Mouse (Mus musculus): ENCODE measurements around the gene Olfr569.

Gene Olfr569

DNA sequence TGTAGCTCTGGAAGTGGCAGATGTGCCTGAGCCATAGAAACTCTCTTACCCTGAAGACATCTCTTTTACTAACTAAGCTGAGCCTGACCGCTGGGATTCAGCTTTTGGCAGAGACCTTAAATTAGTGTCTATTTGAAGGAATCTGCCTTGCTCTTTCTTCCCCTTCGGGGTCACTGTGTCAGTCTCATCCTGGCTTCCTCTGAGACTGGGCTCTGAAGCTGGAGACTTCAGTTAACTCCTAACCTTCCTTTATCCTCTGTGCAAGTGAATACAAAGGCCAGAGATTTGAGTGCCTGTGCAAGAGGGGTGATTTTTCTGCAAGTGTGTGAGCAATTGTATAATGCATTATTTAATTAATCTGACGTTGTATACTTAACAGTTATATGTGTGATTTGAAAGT is at the start of gene Olfr569:
Gene Olfr569 (minus strand): TSS at position 101 of the 400 bp plus-strand sequence.
- DNase-seq (ENCODE audit: low spot score), result no peak

DNA sequence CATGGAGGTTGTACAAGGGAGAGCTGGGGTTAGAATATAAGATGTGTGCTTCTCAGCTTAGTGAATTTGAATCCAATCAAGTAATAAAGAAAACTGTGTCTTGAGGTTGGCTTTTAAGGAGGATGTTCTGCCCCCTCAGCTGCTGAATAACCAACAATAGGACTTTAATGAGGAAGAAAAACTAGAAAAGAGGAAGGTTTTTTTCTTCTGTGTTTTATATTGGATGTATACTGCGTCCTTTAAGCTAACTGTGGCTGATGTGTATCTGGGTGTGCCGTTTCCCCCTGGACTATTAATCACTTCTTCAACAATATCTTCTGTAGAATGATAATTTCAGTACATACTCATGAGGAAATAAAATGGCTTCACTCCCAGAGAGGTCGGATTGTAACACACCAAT is 36.4 kb upstream of the Olfr569 start:
- DNase-seq (ENCODE audit: low spot score), result no peak

- no peak for DNase-seq (ENCODE audit: low spot score)
These were observed 33.4 kb upstream of the Olfr569 start, which contains the start of gene Olfr572 for GRCm38 (mm10) chr7:102924109-102924508. Olfr572 (plus strand) TSS chr7:102924409.

DNA sequence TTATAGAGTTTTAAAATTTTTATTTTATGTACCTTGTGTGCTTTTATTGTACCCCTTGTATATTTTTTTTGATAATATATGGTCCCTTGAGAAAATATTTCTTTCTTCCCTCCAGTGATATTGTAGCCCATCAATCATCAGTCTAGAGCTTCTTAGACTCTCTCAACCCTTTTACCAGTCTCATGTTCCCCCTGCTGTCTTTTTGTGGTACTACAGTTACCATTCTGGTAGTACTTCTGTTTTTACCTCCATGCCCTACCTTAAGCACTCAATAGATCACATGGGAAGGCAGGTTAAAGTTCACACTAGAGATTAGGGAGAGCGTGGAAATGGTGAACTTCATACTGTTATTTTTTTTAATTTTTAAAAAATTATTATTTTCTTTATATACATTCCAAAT is 28.9 kb upstream of the Olfr569 start:
- no peak for DNase-seq (ENCODE audit: low spot score)

- DNase-seq (ENCODE audit: low spot score), result no peak
These were observed 26.6 kb upstream of the Olfr569 start, which contains the start of gene Olfr571 for GRCm38 (mm10) chr7:102917032-102917875. Olfr571 (minus strand) TSS chr7:102917536.

DNA sequence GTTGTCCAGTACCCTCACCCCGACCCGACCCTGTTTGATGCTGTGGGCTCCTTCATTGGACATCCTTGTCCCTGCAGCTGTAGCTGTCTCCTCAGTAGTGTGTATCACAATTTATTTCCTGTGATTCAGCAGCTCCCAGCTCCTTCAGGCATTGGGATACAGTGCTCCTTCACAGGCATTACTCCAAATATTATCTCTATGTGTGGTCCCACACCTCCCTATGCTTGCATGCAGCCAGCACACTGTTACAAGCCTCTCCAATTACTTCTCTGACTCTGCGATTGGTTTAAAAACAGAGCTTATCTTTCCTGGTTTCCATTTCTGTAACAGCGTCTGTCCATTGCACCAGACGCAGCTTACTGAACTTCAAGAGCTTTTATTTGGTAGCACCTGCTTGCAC is 25.7 kb upstream of the Olfr569 start:
- no peak for DNase-seq (ENCODE audit: low spot score)

DNA sequence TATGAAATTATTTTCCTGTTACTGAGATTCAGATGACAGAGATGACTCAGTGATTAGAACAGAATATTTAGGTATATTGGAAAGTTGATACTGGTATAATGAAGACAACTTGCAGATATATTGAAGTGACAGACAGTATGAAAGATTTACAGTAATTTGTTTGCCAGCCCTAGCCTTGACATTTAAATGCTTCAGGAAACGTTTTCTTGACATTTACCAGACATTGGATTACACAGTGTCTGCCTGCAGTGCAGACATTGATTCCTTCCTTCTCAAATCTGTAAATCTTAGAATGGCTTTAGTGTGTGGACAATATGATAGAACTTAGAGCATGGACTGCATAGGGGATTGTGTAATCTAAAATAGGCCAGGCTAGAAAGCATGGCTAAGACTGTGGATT is 24.6 kb upstream of the Olfr569 start:
- DNase-seq (ENCODE audit: low spot score), result no peak

- no peak for DNase-seq (ENCODE audit: low spot score)
These were observed 13.9 kb downstream of the Olfr569 start, which contains the start of gene Olfr568 for GRCm38 (mm10) chr7:102876822-102877221. Olfr568 (plus strand) TSS chr7:102877122.

GRCm38 (mm10) chr7:102858665-102859064 is 32.0 kb downstream of the Olfr569 start, which contains the start of gene Olfr566:
Olfr566 (minus strand) TSS chr7:102858765.
- no peak for DNase-seq (ENCODE audit: low spot score)

DNA sequence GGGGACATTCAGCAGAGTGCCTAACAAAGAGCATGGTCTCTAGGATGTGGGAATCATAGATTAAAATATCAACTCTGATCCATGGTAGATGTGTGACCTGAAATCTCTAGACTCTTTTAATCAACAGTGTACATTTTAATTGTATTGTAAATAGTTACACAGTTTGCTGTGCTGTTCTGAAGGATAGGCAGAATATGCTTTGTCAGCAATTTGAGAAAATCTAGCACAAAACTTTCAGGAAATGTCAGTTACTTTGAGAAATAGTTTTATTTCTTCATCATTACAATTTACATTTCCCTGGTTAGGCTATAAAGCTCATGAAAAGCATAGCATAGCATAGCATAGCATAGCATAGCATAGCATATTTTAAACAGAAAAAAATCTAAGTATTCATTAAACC is 34.9 kb downstream of the Olfr569 start:
- no peak for DNase-seq (ENCODE audit: low spot score)
